Mouse (Mus musculus): ENCODE measurements around the gene Akirin1.

The Akirin1 gene

DNA sequence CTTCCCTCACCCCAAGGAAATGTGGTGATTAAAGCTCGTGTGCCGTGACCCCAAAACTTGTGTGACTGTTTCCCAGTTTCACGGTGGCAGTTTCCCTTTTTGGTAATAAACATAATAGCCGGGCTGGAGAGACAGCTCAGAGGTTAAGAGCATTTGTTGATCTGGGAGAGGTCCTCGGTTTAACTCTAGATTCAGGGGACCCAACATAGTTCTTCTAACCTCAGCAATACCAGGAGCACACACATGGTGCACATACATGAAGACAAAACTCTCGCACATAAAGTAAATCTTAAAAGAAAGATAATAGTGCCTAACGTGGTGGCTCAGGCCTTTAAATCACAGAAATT is 31.7 kb downstream of the Akirin1 start:
- no peak for DNase-seq (ENCODE audit: low spot score in 2 of 2)

DNA sequence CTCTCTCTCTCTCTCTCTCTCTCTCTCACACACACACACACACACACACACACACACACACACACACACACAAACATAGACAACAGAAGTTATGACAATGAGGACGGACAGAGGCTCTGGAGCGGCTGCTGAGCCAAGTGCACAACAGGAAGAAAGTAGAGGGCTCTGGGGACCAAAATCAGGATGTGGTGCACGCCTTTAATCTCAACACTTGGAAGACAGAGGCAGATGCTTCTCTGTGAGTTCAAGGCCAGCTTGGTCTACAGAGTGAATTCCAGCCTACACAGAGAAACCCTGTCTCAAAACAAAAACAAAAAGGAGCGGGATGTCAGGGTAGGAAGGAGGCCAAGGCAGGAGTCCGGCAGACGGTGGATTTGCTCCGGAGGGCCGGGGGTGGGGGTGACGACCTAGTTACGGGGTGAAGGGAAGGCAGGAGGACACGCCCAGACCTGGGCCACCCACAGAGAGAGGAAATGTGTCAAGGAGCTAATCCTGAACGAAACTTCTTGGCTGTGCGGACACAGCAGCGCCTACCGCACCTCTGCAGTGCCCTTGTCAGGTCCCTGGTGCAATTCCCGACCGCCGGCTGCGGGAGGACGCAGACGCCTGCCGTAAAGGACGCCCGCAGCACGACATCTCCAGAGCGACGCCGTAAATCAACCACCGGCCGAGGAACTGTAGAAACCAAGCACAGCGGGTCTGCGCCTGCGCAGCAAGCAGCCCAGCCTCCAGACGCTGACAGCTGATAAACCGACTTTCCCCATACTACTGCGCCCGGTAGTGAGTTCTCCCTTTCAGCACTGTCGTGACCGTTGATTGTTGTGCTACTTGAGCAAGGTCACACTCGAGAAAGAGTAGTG is 32.3 kb downstream of the Akirin1 start, which contains the start of gene Ndufs5:
Ndufs5 (minus strand) TSS at position 629 of the 860 bp plus-strand sequence.
- DNase-seq (ENCODE audit: low spot score in 2 of 2): peak; percentile 94 to 95

DNA sequence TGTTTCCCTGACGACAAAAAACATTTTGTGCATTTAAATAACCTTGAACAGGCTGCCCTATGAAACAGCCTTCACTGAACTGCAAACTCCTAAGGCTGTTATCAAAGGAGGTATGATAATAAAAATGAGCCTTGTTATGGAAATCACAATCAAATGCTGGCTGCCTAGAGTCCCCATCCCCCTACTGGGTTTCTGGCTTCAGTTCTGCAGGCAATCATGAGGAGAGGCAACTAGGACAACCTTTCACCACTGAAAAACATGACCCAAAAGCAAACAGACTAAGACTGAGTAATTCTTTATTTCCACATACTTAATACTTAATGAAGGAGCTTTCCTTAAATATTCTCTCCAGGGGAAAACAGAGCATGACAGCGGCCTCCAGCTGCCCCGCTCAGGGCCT is 37.7 kb downstream of the Akirin1 start:
- DNase-seq (ENCODE audit: low spot score in 2 of 2): no peak

DNA sequence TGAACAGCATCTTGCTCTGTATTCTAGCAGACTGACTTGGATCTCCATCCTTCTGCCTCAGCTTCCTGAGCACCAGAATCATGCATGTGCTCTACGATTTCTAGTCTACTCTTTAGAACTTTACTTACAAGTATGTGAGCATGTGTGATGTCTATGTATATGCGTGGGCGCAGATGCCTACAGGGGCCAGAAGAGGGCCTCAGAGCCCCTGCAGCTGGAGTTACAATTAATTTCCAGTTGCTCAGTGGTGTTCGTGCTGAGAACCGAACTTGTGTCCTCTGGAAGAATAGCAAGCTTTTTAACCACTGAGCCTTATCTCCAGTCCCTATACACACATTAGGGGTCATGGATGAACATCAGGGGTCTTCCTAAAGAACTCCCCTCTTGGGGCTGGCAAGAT is 42.8 kb downstream of the Akirin1 start:
- DNase-seq (ENCODE audit: low spot score in 2 of 2): no peak

DNA sequence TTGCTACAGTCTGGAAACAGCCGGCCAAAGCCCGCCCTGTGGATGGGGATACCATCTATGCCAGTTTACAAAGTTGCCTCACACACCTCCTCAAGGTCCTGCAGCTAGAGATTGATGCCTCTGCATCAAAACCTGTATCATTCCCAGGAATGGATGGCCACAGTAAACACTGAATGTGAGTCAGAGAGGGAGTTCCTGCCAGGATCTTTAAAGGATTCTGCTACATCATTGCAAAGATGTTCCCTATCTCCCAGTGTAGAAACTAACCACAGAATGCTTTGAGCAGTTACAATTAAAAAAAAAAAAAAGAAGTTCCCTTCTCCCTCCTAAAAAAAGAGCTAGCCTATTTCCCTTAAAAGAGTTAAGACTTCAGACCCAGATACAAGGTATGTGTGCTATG is 44.8 kb downstream of the Akirin1 start:
- no peak for DNase-seq (ENCODE audit: low spot score in 2 of 2)

DNA sequence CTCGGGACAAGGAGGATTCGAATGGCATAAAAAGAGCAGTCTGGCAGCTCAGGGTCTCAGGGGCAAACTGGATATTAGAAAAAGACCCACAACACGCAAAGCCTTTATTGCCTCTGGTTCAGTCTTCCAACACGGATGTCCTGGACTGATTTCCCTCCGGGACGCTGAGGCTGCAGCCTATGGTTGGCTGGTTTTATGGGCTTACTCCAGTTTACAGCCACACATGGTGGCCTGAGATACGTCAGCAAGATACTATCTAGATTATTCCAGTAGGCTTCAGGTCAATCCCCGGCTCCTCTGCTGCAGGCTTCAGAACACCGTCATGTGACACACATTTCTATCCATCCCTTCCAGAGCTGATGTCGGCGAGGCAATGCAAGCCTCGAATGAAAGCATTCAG is 56.8 kb downstream of the Akirin1 start:
- DNase-seq (ENCODE audit: low spot score in 2 of 2): no peak

DNA sequence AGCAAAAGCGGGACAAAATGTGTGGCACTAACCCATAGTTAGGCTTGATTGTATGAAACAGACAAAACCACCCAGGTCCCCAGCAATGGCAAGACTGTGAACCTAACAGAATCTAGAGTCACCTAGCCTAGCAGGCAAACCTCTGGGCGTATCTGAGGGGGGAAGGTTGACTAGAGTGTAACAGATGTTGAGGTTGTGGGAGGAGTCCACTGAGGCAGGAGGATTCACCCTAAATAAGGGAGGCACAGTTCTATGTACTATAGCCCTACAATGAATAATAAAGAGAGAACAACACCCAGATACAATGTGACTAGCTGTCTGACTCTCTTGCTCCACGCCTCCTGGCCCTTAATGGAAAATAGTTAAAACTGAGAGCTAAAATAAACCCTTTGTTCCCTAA is 58.1 kb downstream of the Akirin1 start:
- no peak for DNase-seq (ENCODE audit: low spot score in 2 of 2)

DNA sequence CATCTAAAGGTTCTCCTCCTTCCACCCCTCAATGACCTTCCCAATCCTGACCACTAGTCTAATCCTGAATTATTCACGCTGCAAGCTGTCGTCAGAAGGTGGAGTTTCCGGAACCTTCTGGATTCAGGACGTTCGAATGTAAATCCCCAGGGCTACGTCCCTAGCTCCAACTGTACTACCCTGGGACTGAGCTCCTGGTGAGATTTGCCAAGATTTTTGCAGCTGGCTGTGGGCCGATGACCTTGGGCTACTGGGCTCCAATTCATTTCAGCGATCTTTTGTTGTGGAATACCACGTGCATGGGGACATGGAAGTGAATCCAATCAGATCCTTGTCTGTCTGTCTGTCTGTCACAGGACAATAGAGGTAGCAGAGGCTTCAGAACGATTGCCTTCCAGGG is 59.8 kb downstream of the Akirin1 start:
- DNase-seq (ENCODE audit: low spot score in 2 of 2): no peak

DNA sequence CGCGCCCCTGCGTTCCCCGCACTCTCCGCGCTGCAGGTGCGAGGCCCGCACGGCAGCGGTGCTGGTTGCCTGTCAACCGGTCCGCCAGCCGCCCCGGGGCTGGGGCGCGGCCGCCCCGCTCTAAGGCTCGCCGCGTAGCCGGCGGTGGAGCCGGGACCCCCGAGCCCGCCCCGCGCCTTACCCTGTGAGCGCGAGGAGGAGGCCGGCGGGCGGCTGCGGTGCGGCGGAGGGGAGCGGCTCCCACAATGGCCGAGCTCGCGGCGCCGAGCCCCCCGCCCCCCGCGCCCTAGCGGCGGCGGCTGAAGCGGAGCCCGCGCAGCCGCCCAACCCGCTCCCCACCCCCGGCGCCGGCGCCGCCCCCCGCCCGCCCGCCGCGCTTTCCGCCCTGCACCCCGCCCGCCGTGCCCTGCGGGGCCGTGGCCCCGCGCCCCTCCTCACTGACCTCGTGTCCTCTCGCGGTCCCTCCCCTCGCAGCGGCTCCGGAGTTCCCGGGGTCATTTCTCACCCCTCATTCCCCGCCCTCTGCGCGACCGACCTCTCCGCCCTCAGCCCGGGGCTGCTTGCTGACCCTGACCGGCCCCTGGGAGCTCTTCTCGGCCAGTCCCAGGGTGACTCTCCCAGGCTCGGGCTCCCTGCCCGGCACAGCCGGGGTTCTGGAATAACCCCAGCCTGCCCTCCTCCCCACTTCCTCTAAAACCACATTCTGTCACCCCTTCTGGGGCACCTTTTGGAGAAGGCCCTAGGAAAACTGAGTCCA is 62.9 kb downstream of the Akirin1 start:
- DNase-seq (ENCODE audit: low spot score in 2 of 2): no peak

DNA sequence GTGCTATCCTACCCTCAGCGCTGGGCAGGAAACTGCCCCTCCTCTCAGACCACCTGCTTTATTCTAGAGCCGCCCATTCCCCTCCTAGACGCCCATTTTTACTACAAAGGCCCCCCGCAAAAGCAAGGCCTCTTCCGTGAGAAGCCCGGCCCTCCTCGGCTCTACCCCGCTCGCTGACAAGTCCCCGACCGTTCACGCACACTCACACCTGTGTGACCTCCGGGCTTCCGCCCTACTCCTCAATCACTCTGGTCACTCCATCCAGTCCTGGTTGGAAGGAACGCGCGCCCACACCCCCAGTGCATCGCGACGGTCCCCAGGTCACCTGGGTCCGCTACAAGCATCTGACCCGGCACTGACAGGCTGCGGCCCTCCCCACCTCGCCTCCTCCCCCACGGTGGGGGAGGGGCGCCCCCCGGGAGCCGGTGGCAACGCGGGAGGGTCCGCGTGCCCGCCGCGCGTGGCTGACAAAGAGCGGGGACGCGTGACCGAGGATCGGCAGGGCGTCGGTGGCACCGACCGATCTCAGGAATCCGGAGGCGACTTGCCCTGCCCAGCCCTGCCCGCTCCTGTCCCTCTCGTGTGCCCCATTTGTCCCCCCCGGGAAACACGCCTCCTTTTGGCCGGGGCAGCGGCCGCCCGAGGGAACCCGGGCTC is 63.6 kb downstream of the Akirin1 start:
- no peak for DNase-seq (ENCODE audit: low spot score in 2 of 2)

DNA sequence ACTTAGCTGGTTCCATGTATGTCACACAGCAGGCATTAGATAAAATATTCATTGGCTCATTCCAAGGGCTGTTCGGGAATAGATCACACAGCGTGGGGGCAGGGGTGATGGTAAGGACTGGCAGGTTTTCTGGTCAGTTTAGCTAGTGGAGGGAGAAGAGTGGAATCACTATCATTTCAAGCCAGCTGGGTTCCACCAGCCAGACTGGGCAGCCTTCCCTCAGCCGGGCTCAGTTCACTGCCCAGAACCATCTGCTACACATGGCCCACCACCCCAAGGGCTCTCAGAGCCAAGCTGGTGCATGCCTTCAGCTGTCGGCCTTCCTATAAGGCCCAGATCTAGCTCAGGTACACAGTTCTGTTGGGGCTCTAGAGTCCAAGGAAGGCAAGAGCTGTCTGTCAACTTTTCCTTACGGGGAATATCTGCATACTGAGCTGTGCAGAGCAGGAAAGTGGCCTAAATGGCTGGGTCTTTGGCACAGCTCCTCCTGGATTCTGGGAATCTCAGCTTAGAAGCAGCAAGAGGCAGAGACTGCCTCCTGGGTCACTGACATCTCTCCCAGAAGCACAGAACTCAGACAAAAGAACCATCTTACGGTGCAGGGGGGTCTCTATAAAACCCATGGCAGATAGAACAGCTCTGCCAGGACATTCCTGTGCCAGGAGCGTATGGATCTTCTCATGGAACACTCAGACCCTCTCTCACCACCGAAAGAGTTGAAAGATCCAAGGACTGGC is 64.5 kb downstream of the Akirin1 start:
- DNase-seq (ENCODE audit: low spot score in 2 of 2): no peak

DNA sequence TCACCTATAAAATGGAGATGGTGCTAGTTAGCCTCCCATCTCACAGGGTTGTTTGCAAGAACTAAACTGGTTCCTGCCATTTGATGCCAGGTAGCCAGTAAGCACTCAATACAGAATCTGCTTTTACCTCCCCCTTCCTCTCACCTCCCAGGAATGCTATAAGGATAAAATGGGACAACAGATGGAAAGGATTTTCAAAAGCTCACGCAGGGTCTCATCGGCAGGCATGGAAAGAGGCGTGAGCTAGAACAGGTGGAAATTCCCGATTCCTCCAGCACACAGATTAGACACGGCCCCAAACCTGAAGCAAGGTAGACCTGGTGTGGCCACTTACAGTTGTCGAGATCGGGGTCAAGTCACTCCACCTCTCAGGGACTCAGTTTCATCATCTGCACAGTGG is 65.1 kb downstream of the Akirin1 start:
- no peak for DNase-seq (ENCODE audit: low spot score in 2 of 2)
